Mouse (Mus musculus) hindbrain, postnatal 0 days (tissue): Measurements from ENCODE around the gene Tmem114. TPM values are rescaled to one million over a fixed set of nuclear protein-coding genes. Genes with fewer than 3 reads are reported as not detected.

Experiments
- ATAC-seq: fragments of 200-750 bp; cut with Nextera tagmentation; 2 replicates; pipeline ENCODE4 v1.8.0; 2017; ENCODE audit warnings: mild to moderate bottlenecking, moderate TSS enrichment, moderate library complexity
- DNase-seq: peaks from one replicate; pipeline ENCODE4 v3.0.0-alpha.2; 2015; ENCODE audit warnings: low spot score
- H3K27ac ChIP-seq: fragments of 300-500 bp; sonication (generic); 2 replicates; pipeline ENCODE4 v1.5.1; 2014; ENCODE audit warnings: mild to moderate bottlenecking
- H3K27me3 ChIP-seq: fragments of 300-500 bp; sonication (generic); 2 replicates; pipeline ENCODE4 v1.6.1; 2014; ENCODE audit warnings: low read length, mixed read lengths; ENCODE audit not compliant: insufficient read depth
- H3K36me3 ChIP-seq: fragments of 300-500 bp; sonication (generic); 2 replicates; pipeline ENCODE4 v1.6.1; 2014; ENCODE audit warnings: low read length, mixed read lengths; ENCODE audit not compliant: insufficient read depth
- H3K4me1 ChIP-seq: fragments of 300-500 bp; sonication (generic); 2 replicates; pipeline ENCODE4 v1.6.1; 2014; ENCODE audit warnings: antibody characterized with exemption, low read length, mixed read lengths; ENCODE audit not compliant: insufficient read depth
- H3K4me2 ChIP-seq: fragments of 300-500 bp; sonication (generic); 2 replicates; pipeline ENCODE4 v1.6.1; 2014; ENCODE audit warnings: low read depth, mild to moderate bottlenecking, low read length, moderate library complexity, mixed read lengths
- H3K4me3 ChIP-seq: fragments of 300-500 bp; sonication (generic); 2 replicates; pipeline ENCODE4 v1.5.1; 2014; ENCODE audit warnings: low read length
- H3K9ac ChIP-seq: fragments of 300-500 bp; sonication (generic); replicated peaks from 2 replicates; pipeline ENCODE4 v1.6.1; 2014; ENCODE audit warnings: mild to moderate bottlenecking, low read length, moderate library complexity, mixed read lengths
- H3K9me3 ChIP-seq: fragments of 300-500 bp; sonication (generic); 2 replicates; pipeline ENCODE4 v1.6.1; 2016; ENCODE audit warnings: low read length, mixed read lengths
- CTCF ChIP-seq: IDR thresholded peaks from 2 replicates; pipeline ENCODE4 v1.5.1; 2016; ENCODE audit warnings: antibody characterized with exemption, control low read depth, low read depth
- WGBS: fragments of 180-500 bp; shearing (Covaris S2); extraction: QIAGEN DNeasy Blood & Tissue Kit; methylation state at CpG from one replicate; pipeline ENCODE4 v1.1.7; 2014; 5-methylcytosine and 5-hydroxymethylcytosine counted together
- polyA plus RNA-seq: library from polyadenylated mRNA; unstranded; fragments of >200 nt; fragmentation: Nextera tagmentation; extraction: Ambion mirVana; gene quantifications from 2 replicates; pipeline ENCODE4 v1.2.1, GENCODE M21; 2015
- total RNA-seq: library from RNA; depleted of rRNA; stranded (reverse); fragments of >200 nt; gene quantifications from 2 replicates; pipeline ENCODE4 v1.2.3, GENCODE M21; 2014; rRNA removed

The Tmem114 gene
- total and polyA plus RNA-seq, 2 experiments from 2014 or later, result 1.2 to 2.0 TPM

- ATAC-seq, result no peak
- Histone ChIP-seq H3K27me3 (no peaks in the 10 kb centered on the region), H3K9me3 (no peaks in the 10 kb centered on the region), H3K4me3 (no peak overlapping the region), H3K36me3 (no peaks in the 10 kb centered on the region), H3K9ac (no peak overlapping the region), H3K27ac (no peak overlapping the region), H3K4me1 (no peaks in the 10 kb centered on the region), H3K4me2 (no peak overlapping the region)
- DNase-seq, result no peak
- no peak for TF ChIP-seq CTCF
These were observed 30.0 kb downstream of the Tmem114 start for GRCm38 (mm10) chr16:8394946-8395345.

GRCm38 (mm10) chr16:8388491-8388890 lies 36.4 kb downstream of the Tmem114 start:
- WGBS, result 97% methylated on average over 1 of the region's 1 CpGs
- no peak for TF ChIP-seq CTCF
- ATAC-seq, result no peak
- Histone ChIP-seq H3K27me3 (no peaks in the 10 kb centered on the region), H3K9me3 (no peaks in the 10 kb centered on the region), H3K4me1 (no peaks in the 10 kb centered on the region), H3K36me3 (no peaks in the 10 kb centered on the region), H3K27ac (no peak overlapping the region), H3K4me2 (no peak overlapping the region), H3K4me3 (no peak overlapping the region), H3K9ac (no peak overlapping the region)
- no peak for DNase-seq

- Histone ChIP-seq H3K4me1 (no peaks in the 10 kb centered on the region), H3K36me3 (no peaks in the 10 kb centered on the region), H3K4me3 (no peak overlapping the region), H3K27ac (no peak overlapping the region), H3K9me3 (no peaks in the 10 kb centered on the region), H3K4me2 (no peak overlapping the region), H3K9ac (no peak overlapping the region), H3K27me3 (no peaks in the 10 kb centered on the region)
- ATAC-seq, result no peak
- no peak for TF ChIP-seq CTCF
- 50% methylated on average over 6 of the region's 6 CpGs for WGBS
- DNase-seq, result no peak
These were observed 38.5 kb downstream of the Tmem114 start for GRCm38 (mm10) chr16:8386386-8386785.

- ATAC-seq (no peak), DNase-seq (peak; percentile 27)
- H3K9ac ChIP-seq, result no peak overlapping the region
- WGBS, result 81% methylated on average over 5 of the region's 5 CpGs
- no peaks in the 10 kb centered on the region for H3K9me3 ChIP-seq
- H3K4me3 ChIP-seq, result no peak overlapping the region
- no peak overlapping the region for H3K4me2 ChIP-seq
- TF ChIP-seq CTCF, result peak; percentile 15; the same call in 1 of the 2 replicates
- H3K27me3 ChIP-seq, result no peaks in the 10 kb centered on the region
- no peaks in the 10 kb centered on the region for H3K36me3 ChIP-seq
- H3K4me1 ChIP-seq, result no peaks in the 10 kb centered on the region
- no peak overlapping the region for H3K27ac ChIP-seq
These were observed 39.3 kb downstream of the Tmem114 start for GRCm38 (mm10) chr16:8385679-8386078.

GRCm38 (mm10) chr16:8384772-8385171 lies 40.2 kb downstream of the Tmem114 start:
- TF ChIP-seq CTCF, result no peak
- DNase-seq (no peak), ATAC-seq (no peak)
- Histone ChIP-seq H3K9me3 (no peaks in the 10 kb centered on the region), H3K27me3 (no peaks in the 10 kb centered on the region), H3K36me3 (no peaks in the 10 kb centered on the region), H3K4me3 (no peak overlapping the region), H3K27ac (no peak overlapping the region), H3K4me1 (no peaks in the 10 kb centered on the region), H3K4me2 (no peak overlapping the region), H3K9ac (no peak overlapping the region)
- WGBS, result 64% methylated on average over 10 of the region's 10 CpGs

- no peak overlapping the region for H3K9ac ChIP-seq
- H3K27ac ChIP-seq, result no peak overlapping the region
- no peak overlapping the region for H3K4me2 ChIP-seq
- DNase-seq (no peak), ATAC-seq (no peak)
- no peak for TF ChIP-seq CTCF
- H3K4me3 ChIP-seq, result no peak overlapping the region
- no peaks in the 10 kb centered on the region for H3K9me3 ChIP-seq
- WGBS, result 87% methylated on average over 9 of the region's 9 CpGs
- no peaks in the 10 kb centered on the region for H3K4me1 ChIP-seq
- H3K36me3 ChIP-seq, result no peaks in the 10 kb centered on the region
- H3K27me3 ChIP-seq, result no peaks in the 10 kb centered on the region
These were observed 41.5 kb downstream of the Tmem114 start for GRCm38 (mm10) chr16:8383396-8383795.

- WGBS, result 78% methylated on average over 3 of the region's 3 CpGs
These were observed 61.9 kb downstream of the Tmem114 start for GRCm38 (mm10) chr16:8363066-8363465.

More at GRCm38 (mm10) chr16:8363066-8363465, 61.9 kb downstream of the Tmem114 start:
- DNase-seq, result no peak
- no peak overlapping the region for H3K4me3 ChIP-seq
- TF ChIP-seq CTCF, result no peak
- no peak overlapping the region for H3K27ac ChIP-seq
- no peak overlapping the region for H3K4me2 ChIP-seq
- no peak overlapping the region for H3K9ac ChIP-seq
- H3K4me1 ChIP-seq, result no peaks in the 10 kb centered on the region
- ATAC-seq, result no peak
- no peaks in the 10 kb centered on the region for H3K9me3 ChIP-seq
- no peaks in the 10 kb centered on the region for H3K36me3 ChIP-seq
- no peaks in the 10 kb centered on the region for H3K27me3 ChIP-seq

Other genes starting within 250 kb of the Tmem114 start
- 34.0 and 39.0 TPM in 2 replicates for gene Mettl22, start 45.7 kb upstream of the Tmem114 start, total RNA-seq
- 66.3 and 66.9 TPM in 2 replicates for gene Mettl22, start 45.7 kb upstream of the Tmem114 start, polyA plus RNA-seq
- gene Abat, start 88.3 kb upstream of the Tmem114 start, total RNA-seq, result 149 and 157 TPM in 2 replicates
- gene Abat, start 88.3 kb upstream of the Tmem114 start, polyA plus RNA-seq, result 108 and 111 TPM in 2 replicates
- 33.1 and 44.4 TPM in 2 replicates for gene Pmm2, start 212.5 kb upstream of the Tmem114 start, total RNA-seq
- 25.7 and 28.5 TPM in 2 replicates for gene Pmm2, start 212.5 kb upstream of the Tmem114 start, polyA plus RNA-seq
- 18.9 and 19.1 TPM in 2 replicates for gene Tmem186, start 212.6 kb upstream of the Tmem114 start, total RNA-seq
- 14.5 and 15.7 TPM in 2 replicates for gene Tmem186, start 212.6 kb upstream of the Tmem114 start, polyA plus RNA-seq
- 120 and 127 TPM in 2 replicates for gene Carhsp1, start 247.0 kb upstream of the Tmem114 start, total RNA-seq
- 105 and 110 TPM in 2 replicates for gene Carhsp1, start 247.0 kb upstream of the Tmem114 start, polyA plus RNA-seq